Mouse (Mus musculus) heart, adult 11 months (tissue): ENCODE measurements around the gene Azgp1.
"Not testable (repeated sequence)": the region's sequence is repeated elsewhere in the genome, so short reads cannot be mapped to it uniquely, and the experiment has no call there.

ENCODE experiments used
- DNase-seq: peaks from one replicate; pipeline ENCODE4 v3.0.0; 2022

Gene Azgp1

DNA sequence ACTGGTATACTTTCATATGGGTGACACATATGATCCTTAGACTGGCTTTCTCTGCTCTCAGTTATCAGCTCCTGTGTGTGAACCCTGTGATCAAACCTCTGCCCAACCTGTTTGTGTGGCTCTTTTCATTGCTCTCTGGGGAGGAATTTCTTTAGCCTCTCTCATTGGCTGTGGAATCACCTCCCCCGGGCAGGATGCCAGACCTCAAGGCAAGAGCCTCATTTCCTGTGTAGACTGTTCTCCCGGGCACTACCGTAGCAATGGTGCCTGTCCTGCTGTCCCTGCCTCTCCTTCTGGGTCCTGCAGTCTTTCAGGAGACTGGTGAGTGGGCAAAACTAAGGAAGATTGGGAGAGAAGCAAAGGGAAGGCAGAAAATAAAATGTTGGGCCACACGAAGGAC lies at the start of gene Azgp1:
TSS of gene Azgp1 (plus strand) at position 221 of the 400 bp plus-strand sequence.
- DNase-seq, result no peak

DNA sequence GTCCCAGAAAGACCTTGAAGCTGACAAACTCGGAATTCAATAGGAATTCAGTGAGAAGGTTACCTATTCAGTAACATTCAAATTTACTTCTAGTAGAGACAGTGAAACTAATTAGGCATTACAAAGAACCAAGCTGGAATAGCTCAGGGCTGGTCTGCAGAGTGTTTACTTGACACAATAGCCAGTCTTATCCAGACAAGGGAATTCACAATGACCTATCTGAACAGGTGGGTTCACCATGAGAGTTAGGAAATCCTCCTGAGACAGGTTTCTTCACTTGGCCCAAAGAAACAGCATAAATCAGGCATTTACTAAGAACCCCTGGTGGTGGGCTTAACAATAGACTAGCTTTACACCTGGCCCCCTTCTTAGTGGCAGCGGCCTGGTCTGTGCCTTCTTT lies 47.4 kb upstream of the Azgp1 start:
- not testable (repeated sequence) for DNase-seq

DNA sequence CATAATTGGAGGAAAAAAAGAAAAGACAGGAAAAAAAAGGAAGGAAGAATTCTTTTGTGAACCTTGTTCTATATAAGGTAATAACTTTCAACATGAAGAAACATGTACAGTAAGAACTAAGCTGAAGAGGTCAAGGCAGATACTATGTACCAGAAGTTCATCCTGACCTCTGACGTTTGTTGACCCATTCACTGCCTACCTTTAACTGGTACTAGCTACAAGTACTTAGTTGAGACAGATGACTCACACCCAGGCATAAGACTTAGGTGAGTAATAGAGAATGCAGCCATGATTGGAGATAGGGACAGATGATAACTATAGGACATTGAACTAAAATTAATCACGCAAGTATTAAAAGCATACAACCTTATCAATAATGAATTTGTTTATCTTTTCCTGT lies 44.8 kb upstream of the Azgp1 start:
- no peak for DNase-seq

DNA sequence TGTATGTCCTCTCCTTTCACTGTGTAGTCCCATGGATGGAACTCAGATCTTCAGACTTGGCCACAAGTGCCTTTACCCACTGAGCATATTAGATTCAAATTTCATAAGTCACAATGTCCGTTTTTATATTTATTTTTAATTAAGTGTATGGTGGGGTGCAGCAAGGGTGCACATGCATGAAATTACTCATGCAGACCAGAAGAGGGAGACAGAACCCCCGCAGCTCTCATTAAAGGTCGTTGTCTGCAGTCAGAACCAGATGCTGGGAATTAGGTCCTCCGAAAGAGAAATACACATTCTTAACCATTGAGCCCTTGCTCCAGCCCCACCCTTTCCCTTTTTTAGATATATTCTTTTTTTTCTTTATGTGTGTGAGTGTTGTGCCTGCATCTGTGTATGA lies 44.1 kb upstream of the Azgp1 start:
- DNase-seq, result no peak

DNA sequence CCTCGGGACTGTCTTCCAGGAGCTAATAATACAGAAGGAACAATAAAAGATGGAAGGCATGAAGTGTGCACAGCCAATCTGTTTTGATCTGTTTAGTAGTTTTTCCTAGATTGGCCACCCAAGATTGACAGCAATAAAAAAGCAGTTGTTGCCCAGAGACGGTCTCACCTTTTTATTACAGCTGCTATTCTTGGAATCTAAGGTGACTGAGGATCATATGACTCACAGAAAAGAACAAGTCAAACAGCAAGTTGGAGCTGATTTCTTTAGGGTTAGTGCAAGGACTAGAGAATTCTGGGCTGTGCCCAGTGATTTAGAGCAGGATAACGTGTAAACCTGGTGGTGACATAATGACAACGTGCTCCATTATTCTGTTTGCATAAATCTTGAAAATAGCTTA lies 40.4 kb upstream of the Azgp1 start:
- DNase-seq, result peak; percentile 0

DNA sequence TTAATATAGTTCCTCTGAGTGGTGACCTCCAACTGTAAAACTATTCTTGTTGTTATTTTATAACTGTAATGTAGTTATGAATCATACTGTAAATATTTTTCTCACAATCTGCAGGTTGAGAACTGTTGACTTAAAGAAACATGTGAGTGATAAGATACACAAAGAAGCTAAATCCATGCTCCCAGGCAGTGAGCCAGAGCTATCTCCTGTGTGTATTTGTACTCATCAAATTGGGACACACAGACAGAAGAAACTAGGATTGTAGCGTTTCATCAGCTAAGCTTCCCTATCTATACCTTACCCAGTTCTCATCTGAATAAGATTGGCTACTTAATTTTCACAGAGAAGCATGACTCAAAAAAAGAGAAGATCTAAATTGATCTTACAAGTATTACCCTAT lies 38.2 kb upstream of the Azgp1 start:
- no peak for DNase-seq

DNA sequence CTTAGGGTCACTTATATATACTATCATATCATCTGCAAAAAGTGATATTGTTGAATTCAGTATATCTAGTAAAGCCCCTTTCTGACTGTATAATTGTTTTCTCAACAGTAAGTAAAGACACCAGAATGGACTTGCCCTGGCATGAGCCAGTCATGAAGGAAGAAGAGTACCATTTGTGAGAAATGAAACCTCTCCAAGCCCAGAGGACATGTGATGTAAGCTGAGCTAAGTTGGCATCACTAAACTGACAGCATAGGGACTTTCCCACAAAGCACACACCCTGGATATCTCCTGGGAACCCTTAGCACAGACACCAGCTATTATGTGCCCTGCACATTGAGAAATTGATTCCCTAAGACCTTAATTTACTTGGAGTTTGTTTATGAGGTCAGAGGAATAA lies 34.0 kb upstream of the Azgp1 start:
- DNase-seq, result peak; percentile 13

DNA sequence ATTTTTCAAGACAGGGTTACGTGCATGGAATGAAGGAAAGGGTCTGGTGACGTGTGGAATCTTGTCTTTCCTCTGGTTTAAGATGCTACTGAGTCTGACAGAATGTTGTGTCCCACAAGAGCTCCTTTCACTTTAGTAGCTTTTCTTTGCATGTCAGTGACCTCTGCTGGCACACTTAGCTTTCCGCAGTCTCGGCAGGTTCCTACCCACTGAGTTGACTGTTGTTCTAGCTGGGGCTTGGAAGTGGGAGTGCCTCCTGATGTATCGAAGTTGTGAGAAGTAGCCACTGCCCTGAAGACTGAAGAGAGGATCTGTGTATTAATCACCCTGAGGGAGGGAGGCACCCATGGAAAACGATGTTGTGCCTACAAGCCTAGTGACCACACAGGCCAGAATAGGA lies 30.1 kb upstream of the Azgp1 start:
- DNase-seq, result peak; percentile 74

DNA sequence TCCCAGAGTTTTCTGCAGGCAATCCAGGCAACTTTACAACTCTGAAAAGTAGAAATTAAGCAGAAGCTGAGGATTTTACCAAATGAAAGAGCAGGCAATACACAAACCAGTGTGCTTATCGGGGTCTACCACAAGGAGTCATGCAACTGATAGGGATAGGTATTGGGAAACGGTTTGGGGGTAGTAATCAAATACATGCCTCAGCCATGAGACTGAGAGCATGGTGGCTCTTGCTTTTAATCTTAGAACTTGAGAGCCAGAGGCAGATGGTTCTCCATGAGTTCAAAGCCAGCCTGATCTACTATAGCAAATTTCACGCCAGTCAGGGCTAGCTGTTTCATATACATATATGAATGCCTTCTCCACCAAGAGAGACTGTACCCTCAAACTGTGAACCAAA lies 24.9 kb upstream of the Azgp1 start:
- DNase-seq, result no peak

DNA sequence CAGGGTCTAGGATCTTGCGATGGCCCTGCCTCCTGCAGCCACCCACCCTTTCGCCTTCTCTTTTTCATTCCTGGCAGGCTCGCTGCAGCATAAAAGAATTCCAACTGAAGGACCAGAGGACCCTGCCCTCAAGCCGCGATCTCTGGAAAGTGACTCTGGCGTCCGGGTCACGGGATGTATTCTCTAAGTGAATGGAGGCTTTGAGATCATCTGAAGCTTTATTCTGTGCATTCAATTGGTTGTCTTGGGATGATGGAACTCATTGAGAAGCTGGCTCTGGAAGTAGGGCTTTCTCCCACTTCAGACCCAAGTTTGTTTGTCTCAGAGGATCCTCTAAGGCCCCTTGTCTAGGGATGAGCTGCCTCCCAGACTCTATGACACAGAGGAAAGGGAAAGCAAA lies 18.4 kb upstream of the Azgp1 start, which contains the start of gene Gjc3:
TSS of gene Gjc3 (minus strand) at position 154 of the 400 bp plus-strand sequence.
- DNase-seq, result no peak

DNA sequence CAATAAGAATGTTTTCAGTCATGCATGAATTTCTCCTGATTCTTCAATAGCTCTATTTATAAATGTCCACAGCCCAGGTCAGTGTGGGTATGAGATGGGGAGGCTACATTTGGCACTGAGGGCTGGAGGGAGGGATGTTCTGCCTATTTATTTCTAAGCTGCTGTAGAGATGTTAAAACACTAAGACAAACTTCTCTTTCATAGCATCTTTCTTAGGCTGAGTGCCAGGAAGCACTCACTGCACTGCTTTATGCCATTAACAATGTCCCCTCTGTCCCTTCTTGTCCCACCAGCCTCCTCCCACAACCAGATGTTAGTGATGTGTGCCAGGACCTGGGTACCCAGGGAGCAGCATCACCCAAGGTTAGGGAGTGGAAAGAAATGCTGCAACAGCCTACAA lies 14.8 kb upstream of the Azgp1 start:
- no peak for DNase-seq

DNA sequence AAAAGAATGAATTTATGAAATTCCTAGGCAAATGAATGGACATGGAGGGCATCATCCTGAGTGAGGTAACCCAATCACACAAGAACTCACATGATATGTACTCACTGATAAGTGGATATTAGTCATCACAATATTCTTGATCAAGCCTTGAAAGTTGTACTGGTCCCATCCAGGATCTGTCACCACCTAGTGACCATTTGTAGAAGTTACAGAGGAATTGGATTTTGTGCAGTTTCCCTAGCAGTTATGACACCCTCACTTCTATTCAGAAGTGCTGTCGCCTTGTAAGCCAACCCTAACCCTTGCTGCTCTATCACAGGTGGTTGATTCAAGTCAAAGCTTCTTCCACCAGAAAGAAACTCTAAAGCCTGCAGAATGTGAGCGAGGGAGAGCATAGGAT lies 8.2 kb upstream of the Azgp1 start:
- no peak for DNase-seq

DNA sequence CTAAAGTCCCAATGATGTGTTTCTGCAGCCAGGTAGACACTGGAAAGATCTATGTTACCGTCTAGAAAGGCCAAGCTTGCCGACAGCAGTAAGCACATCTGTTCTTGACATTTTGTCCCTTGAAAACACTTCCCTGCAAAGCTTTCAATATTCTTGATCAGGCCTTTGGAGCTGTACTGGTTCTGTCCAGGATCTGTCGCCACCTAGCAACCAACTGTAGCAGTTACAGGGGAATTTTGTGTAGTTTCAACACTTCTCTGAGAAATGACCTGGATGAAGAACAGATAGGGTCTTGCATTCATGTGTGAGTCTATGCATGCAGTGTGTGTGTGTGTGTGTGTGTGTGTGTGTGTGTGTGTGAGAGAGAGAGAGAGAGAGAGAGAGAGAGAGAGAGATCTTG lies 7.6 kb upstream of the Azgp1 start:
- DNase-seq, result no peak

DNA sequence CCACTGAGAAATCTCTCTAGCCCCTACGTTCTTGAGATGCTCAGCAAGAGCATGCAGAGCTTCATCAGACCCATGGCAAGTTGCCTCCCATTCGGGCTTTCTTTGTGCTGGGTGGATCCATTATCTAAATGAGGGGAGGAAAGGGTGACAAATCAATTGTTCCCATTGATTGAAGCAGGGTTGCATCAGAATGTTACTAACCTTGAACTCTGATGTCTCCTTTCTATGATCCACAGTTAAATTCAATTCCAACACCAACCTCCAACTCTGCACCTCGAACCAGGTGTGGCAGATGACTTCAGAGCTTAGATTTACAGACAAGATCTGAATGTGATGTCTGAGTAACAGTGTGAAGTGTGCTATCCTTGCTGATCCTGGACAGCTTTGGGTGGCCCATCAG lies 6.6 kb upstream of the Azgp1 start:
- no peak for DNase-seq

DNA sequence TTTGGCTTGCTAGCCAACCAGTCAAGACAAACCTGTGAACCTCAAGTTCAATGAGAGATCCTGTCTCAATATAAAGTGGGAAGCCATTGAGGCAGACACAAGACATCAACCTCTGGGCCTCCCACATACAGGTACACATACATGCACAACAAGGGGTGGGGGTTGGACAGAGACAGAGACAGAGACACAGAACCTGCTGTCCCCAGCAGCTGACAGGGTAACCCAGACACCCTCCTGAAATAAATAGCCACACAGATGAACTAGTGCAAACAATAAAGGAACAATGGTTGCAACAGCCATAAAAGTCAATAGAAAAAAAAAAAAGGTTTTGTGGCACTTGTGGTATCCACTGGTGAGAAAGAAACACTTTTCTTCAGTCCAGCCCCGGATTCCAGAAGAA lies 5.9 kb upstream of the Azgp1 start:
- DNase-seq, result no peak

DNA sequence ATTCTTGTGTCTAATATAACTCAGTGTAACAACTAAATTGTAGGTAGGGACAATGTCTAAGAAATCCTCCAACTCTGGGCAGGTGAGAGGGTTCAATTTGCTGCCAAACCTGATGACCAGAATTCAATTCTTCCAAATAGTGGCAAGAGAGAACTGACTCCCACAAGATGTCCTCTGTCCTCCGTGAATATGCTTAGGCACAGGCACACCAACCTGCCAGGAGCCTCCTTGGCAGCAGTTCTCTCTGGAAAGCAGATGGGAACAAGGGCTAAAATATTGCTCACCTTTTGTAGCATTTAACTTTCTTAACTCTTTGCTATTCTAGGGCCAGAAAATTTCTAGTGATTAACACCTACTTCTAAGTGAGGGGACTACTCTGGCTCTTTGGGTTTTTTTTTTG lies 4.0 kb upstream of the Azgp1 start:
- no peak for DNase-seq

DNA sequence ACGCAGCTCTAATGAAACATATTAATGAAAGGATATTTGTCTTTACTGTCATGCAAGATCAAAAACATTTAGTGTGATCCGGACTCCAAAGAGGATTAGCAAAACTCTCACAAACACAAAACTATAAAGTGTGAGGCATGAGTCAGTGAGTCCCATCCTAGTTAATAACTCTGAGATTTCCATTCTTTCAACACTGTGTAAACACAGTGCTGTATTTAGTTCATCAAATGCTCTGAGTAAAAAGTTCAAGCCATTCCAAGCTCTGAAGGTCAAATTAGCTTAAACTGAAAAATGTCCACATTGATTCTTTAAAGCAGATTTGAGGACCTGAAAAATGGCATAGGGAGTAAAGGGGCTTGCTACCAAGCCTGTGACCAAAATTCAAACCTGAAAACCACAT lies 2.2 kb upstream of the Azgp1 start:
- no peak for DNase-seq

DNA sequence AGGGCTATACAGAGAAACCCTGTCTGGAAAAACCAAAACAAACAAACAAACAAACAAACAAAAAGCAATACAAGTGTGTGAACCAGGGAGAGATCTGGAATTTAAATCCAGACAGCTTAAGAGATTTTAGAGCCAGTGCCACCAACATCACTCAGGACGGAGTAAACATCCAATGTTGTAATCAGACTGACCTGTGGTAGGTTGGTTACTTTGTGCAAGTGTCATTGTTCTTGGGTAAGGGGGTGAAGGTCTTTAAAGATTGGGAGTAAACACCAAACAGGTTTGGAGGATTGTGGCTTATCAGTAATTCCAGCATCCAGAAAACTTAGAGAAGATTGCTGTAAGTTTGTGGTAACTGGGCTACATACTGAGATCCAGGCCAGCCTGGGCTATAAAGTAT lies 5.0 kb downstream of the Azgp1 start:
- no peak for DNase-seq

DNA sequence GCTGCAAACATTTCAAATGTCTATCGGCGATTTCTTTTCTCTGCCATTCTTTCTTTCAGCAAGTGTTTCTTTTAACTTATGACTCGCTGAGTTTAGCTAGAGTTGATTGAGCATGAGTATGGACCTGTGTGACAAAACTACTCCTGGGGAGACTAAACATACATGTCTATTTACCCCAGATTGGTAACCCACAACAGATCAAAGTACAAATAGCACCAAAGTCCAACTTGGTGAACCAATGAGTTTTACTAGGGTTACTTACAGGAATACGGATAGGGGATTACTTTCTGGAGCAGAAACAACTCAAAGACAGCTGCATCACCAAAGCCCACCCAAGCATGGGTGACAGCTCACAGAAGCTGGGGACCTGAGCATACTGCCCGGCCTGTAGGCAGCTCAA lies 28.1 kb downstream of the Azgp1 start:
- no peak for DNase-seq

DNA sequence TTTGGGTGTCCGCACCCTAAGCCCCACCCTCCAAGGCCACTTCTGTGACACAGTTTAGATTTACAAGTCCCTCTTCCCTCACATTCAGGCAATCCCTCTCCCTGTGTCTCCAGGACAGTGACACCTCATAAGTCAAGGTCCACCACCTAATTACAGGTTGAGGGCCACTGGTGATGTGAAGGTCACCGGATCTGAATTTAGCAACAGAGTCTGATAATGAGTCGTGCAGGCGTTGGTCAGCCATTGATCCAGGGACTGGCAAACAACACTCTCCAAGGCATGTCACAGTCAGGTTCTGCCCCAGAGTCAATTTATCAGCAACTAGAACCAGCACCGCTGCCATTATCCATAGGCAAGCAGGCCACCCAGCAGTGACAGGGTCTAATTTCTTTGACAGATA lies 31.1 kb downstream of the Azgp1 start:
- DNase-seq, result peak; percentile 49

DNA sequence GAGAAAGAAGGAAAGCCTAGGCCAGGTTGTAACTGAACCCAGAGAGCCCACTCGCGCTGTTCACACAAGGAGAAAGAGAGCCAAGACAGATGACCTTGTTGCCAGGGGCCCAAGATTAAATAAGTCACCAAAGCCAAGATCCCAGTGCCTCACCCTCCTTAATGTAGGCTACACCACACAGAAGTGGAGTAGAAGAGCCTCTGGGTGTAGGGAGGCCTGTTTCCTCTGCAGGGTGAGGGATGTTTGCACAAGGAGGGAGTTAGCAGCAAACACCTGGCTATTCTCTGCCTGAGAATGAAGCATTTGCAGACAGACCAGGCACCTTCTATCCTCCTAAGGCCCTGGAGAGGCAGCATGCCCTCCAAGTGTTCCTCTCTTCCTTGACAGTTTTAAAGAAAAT lies 35.2 kb downstream of the Azgp1 start:
- peak; percentile 9 for DNase-seq

DNA sequence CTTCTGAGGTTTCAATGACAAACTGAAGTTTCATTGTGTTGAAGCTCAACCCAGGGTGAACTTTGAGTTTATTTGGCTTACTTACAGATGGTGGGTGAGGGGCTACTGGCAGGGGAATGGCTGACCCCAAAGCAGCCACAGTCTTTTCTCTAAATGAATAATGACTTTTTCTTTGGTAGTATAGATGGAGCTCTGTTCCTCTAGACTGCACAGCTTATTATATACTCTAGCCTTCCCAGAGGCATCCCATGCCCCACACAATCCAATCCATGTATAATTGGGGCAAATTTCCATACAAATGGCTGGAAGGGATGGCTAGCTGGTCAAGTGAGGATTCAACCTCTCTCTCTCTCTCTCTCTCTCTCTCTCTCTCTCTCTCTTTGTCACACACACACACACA lies 35.7 kb downstream of the Azgp1 start:
- DNase-seq, result peak; percentile 37

DNA sequence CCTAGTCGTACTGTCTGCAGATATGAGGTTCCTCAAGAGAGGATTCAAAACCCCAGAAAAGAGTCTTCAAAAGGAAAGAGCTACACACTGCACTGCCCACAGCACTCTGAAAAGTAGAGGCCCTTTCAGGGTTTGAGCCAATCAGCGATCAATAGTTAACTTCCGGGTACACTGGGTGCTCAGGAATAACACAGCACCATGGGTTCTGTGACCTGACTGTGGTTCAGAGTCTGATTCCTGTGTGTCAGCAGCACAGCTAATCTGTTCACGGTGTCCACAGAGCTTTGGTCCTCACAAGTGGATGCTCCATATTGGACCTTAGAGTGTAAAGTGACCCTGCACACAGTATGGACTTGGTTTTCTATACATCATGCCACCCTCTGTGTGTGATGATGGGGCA lies 38.3 kb downstream of the Azgp1 start:
- peak; percentile 36 for DNase-seq

DNA sequence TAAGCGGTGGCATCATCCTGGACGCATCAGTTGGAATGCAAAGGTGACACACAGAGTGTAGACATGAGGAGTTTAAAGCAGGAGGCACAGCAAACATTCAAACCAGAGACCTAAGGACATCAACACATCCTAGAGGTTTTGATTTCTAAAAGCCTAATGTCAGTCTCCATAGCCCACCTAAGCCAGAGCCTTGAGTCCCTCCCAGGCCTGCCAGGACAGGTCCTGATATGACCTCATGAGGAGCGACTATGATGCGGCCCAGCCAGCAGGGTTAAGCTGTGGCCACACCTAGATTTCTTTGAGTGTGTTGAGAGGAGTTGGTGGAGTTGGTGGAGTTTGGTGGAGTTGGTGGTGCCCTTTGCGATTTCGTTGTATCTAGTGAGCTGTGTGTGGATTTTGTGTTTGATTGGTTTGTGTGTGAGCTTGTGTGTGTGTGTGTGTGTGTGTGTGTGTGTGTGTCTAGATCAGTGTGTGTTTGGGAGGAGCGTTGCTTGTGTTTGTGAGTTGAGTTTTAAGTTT lies 39.7 kb downstream of the Azgp1 start, which contains the start of the genes Smok3a and Smok3b:
TSS of gene Smok3a (plus strand) at position 301 of the 519 bp plus-strand sequence.
TSS of gene Smok3b (plus strand) at position 469 of the 519 bp plus-strand sequence.
- peak; percentile 15 for DNase-seq
